Mouse (Mus musculus) E14TG2a.4 (cell line): Measurements from ENCODE around the gene Qrfpr.

ENCODE experiments used
- CTCF ChIP-seq: conservative IDR thresholded peaks from 2 replicates; pipeline ENCODE4 v1.5.1; 2014; ENCODE audit warnings: low read length
- POU5F1 ChIP-seq: IDR thresholded peaks from 2 replicates; pipeline ENCODE4 v1.6.1; 2014; ENCODE audit warnings: low read length, borderline replicate concordance

DNA sequence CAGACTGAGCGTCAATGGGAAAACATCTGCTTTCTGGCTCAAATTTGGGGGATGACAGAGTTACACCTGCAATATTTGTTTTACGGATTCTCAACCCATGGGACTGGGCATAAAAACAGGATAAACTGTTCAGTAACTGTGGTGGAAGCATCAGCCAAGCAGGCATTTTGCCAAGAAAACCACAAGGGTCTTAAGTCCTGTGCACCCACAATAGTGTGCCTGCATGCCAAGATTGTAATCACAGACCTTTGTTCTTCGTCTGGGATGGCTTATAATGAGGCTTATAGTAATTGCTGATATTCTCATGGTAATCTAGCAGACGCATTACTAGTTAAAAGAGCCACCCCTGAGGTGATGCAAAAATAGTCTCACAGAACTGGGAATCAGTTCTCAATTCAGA is 41.2 kb upstream of the Qrfpr start:
- TF ChIP-seq CTCF: no peak
- TF ChIP-seq POU5F1: no peak
